Mouse (Mus musculus) liver, embryonic 14.5 days (tissue): ENCODE data around the gene Dcx.

Experiments used
- CTCF ChIP-seq: IDR thresholded peaks from 2 replicates; pipeline ENCODE4 v1.5.1; 2016; ENCODE audit warnings: antibody characterized with exemption, low read depth, control low read depth
- EP300 ChIP-seq: IDR thresholded peaks from 2 replicates; pipeline ENCODE4 v1.6.1; 2016; ENCODE audit warnings: antibody characterized with exemption, low read depth

DNA sequence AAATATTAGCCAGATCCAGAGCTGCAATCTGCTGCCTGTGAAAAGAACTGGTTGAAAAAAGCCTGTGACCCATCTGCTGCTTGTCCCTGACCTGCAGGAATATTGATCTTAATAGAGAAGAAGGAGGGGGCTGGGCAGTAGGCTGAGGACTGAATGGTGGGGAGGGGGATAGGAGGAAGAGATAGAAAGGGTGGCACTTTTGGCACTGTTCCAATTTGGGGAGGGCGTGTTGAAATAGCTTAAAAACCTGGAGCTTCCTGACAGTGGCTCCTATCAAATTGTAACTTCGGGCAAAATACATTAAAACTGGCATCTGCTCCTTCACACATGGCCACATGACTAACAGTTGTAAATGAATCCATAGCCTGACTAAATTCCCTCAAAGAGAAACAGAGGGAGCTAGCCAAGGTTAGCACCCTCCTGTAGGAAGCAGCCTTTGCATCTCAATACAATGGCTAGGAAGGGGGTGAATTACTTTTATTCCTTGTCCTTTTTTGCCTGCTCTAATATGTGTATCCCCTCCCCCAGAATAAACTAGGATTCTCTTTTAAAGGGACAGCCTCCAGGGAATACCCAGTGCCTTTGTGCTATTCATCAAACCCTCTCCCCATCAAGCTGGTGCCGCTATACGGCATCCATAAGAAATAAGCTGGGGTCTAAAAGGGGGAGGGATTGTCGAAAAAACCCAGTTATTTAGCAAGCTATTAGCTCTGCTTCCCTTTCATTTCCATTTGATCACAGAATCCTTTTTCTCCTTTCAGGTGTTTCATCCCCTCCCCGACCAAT lies 1.5 kb downstream of the Dcx start:
- TF ChIP-seq CTCF (no peak), EP300 (no peak)
